Mouse (Mus musculus): ENCODE measurements at regions not wholly inside any gene's neighbourhood (a gene's known extent, or its start where the extent isn't known, plus 50 kb on each side); places are given as distances from the start of the nearest gene placed in this dataset.

DNA sequence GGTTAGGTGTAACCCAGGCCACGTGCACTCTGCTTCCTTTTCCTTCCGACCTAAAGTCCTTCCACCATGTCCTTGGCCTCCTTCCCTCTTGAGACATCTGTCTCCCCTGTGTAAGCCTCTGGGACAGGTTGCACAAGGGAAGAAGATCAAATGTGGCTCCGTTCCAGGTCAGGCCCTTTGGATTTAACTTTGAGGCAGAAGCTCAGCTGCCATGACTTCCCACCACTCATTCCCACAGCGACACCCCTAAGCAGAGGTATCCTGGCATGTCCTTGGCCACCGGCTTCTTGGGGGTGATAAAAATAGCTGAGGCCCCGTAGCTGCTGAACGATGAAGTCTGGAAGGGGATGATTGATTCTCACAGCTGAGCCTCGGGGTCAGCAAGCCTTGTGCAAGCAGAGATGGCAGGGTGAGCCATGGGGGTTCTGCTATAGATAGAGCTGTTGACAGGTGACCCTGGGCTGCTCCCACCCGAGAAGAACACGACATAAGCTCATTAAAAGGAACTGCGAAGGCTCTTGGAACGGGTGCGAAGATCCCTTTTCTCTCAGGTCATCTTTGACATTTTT lies 117.4 kb downstream of the Slc38a6 start:
- peak; percentile 26 to 76 for DNase-seq (ENCODE audit: inconsistent age in 2 of 2, low spot score in 1 of 2)
